Mouse (Mus musculus) adrenal gland, adult 18-20 months (tissue): ENCODE results near the gene Upf2. TPM values are rescaled to one million over a fixed set of nuclear protein-coding genes. Genes with fewer than 3 reads are reported as not detected.
"Not testable (repeated sequence)": the region's sequence is repeated elsewhere in the genome, so short reads cannot be mapped to it uniquely, and the experiment has no call there.

Experiments
- DNase-seq, 2 experiments: peaks; one replicate each; pipeline ENCODE4 v3.0.0; 2021 to 2022; ENCODE audit warnings: low spot score in 2 of 2
- total RNA-seq, 2 experiments: library from RNA; stranded (reverse); gene quantifications; 1 replicate in 1 of 2; 2 replicates in 1 of 2; pipeline ENCODE4 v1.2.3; 2021

Upf2 gene
- total RNA-seq, 2 experiments from 2014 or later = 24.8 to 27.6 TPM

DNA sequence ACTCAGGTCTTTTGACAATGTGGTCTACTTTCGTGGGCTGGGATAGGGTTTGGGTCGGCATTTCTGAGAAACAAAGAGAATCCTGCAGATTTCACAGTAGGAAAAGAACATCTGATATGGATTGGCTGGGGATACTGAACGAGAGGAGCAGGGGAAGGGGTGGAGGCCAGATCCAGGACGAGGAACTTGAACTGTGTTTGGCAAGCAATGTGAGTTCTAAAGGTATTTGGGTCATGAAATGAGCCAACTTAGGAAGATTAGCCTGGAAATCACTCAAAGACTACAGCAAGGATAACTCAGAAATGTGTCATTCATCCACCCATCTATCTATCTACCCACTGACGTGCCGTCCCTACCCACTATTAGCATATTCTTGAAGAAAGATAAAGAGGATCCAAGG, 116.1 kb downstream of the Upf2 start:
- no peak for DNase-seq

DNA sequence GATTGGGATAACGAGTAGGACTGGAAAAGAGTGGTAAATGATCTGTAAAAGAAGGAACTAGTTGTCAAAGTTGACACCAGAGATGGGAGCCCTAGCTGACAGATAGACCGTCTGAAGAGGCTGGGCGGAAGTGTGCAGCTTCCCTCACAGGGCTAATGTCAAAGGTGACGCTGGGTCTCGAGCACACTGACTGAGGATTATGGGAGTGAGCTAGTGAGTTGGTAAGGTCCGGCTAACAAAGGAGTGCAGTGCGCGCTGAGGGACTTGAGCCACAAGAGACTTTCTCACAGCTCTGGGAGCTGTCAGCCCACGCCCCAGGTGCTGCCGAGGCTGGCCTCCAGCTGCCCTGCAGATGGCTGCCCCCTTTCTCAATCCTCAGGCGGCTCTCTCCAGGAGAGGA, 119.7 kb downstream of the Upf2 start:
- DNase-seq = no peak

- no peak for DNase-seq
Measured at GRCm38 (mm10) chr2:6071598-6072440, 120.5 kb downstream of the Upf2 start.

GRCm38 (mm10) chr2:6072685-6073260, 121.5 kb downstream of the Upf2 start:
- DNase-seq = no peak

GRCm38 (mm10) chr2:6074891-6075529, 123.7 kb downstream of the Upf2 start:
- peak; percentile 66 to 67 for DNase-seq

DNA sequence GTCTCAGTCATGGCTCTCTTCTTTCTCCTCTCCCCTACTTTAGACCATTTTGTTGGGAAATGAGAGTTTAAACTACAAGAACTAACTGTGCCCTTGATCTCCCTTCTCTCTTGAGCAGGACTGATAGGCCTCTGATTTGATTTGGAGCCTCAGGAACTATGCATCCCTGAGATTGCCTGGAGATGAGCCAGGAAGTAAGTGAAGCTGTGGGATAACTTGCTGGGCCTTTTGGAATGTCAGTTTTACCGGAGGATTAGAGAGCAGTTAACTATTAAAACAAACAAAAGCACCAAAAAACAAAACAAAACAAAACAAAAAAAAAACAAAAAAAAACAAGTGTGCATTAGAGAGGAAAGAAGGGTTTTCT, 124.2 kb downstream of the Upf2 start:
- no peak for DNase-seq

DNA sequence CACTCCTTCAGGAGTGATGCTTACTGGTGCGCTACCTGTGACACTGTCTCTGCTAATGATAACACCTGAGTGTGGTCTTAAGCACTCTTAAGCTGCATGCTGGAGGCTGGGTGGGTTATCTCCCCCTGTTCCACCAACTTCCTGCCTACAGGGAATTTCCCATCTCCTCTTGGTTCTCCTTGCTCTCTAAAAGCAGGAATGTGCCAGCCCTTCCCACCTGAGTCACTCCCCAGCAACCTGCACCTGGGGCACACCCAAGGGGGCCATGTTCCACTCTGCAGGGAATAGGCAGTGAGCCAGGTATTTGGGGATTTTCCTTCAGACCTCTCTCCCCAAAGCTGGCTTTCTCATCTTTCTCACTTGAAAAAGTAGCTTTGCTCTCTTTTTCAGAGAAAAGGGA, 128.8 kb downstream of the Upf2 start:
- DNase-seq = no peak

GRCm38 (mm10) chr2:6081108-6081507, 129.8 kb downstream of the Upf2 start:
- no peak for DNase-seq

- no peak for DNase-seq
Measured at GRCm38 (mm10) chr2:6082615-6083014, 131.3 kb downstream of the Upf2 start.

GRCm38 (mm10) chr2:6083696-6084095, 132.4 kb downstream of the Upf2 start:
- no peak for DNase-seq

GRCm38 (mm10) chr2:6085622-6086530, 134.6 kb downstream of the Upf2 start:
- DNase-seq = no peak

DNA sequence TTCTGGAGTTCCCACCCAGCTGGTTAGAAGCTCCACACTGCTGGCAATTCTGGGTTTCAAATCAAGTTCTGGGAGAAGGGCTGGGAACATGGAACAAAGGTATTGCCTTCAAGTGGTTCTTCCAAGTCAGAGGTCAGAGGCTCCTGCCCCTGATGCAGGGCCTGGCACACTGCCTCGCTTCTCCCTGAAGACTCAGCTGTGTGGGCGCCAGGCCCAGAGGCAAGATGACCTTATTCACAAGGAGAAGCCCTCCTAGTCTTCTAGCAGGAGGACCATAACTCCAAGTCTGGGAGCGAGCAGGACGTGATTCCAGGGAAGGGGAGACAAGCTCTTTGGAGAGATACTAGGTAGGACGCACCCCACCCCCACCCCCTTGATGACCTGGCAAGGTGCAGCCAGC, 135.9 kb downstream of the Upf2 start:
- peak; percentile 42 to 53 for DNase-seq

DNA sequence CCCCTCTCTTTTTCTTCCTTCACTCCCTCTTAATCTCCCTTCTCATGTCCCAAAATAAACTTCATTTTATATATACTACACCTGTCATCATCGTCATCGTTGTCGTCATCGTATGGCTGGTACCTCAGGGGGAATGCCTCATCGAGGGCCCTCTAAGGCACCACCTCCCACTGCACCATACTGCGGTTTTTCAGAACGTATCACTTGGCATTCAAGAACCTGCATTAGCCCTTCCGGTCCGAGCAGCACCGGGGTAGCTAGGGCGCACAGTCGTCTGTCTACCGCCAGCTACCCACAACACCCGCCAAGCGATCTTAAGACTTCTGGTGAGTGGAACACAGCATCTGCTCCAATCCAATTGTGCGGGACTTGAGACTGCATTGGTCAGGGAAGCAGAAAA, 138.7 kb downstream of the Upf2 start:
- not testable (repeated sequence) for DNase-seq

- DNase-seq = no peak
Measured at GRCm38 (mm10) chr2:6097113-6097716, 145.9 kb downstream of the Upf2 start.

DNA sequence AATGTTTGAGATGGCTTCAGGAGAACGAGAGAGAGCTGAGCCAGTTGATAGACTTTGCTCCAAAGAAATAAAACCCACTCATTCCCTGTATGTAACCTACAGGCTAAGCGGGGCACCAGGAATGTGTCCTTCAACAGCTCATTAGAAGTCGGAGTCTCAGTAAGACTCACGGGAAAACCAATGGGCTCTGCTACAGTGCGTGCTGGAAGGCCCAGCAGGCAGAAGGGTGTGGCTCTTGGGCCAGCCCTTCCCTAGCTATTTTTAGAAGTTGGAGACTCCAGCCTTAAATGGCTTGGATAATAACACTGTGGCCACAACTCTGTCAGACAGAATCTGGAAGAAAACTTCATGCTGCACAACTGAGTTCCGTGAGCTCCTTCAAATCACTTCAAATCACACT, 147.7 kb downstream of the Upf2 start:
- DNase-seq = no peak

DNA sequence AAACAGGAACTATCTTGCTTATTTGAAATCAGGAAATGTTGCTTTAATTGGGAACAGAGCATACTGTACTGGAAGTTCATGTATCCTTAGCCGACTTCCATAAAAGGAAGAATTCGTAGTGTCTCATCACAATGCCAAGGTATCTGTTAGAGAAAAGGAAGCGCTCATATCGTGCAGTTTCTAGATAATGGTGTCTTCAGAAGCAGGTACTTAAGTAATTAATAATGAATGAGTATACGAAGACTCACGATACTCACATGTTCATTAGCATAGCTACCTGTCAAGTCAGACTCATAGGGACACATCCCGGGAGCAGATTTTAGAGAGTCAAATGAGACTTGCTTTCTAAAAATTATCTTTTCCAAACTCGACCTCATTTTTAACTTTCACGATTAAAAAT, 148.2 kb downstream of the Upf2 start:
- no peak for DNase-seq

DNA sequence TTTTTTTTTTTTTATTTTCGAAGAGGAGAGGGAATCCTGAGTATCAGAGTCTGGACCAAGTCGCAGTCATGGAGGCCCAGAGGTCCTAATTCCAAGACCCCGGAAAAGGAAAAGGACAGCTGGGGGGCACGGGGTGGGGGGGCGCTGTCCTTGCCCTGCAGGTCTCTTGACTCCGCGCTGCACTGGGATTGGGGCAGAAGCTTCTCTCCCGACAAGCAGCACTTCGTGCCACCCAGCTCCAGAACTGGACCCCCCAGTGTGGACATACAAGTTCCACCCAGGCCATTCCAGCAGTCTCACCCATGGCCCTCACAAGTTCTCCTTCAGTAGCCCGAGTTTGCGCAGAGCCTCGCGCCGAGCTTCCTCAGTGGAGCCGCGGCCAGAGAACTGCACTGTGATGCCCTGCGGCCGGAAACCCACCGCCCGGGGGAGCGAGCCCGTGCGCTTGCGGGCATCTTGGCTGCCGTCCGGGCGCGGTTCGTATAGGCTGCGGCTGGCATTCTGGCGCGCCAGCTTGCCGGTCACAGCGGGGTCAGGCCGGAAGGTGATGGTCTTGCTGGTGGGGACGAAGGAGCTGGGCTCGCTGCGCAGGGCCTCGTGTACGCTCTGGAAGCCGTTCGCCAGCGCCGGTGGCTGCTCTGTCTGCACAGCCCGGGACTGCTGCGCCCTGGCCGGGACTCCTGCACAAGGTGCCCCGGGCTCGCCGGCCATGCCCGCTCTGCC, 148.9 kb downstream of the Upf2 start:
- no peak for DNase-seq

- no peak for DNase-seq
Measured at GRCm38 (mm10) chr2:6100755-6101154, 149.5 kb downstream of the Upf2 start.

DNA sequence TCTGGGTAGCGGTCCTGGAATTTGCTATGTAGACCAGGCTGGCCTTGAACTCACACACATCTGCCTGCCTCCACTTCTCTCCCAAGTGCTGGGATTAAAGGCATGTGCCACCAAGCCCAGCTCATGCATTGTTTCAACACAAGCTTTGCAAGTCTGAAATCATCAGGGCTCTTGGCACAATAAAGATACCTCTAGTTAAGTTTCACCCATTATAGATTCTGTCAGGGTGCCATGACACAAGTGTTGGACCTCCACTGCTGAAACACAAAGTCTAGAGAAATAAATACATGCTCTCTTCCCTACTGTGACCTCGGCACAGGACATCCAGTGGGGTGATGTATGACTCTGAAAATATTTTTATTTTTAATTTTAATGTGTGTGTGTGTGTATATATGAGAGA, 154.2 kb downstream of the Upf2 start:
- no peak for DNase-seq
